Mouse (Mus musculus) induced T-regulatory cell, adult 2 months (primary cell): ENCODE data around the gene Idh2.
A peak's percentile ranks its signal among the peaks of the same experiment; 100 is the strongest.

Experiments used
- DNase-seq: peaks from one replicate; pipeline ENCODE4 v3.0.0-alpha.2; 2012; ENCODE audit warnings: low read depth

Idh2 gene

DNA sequence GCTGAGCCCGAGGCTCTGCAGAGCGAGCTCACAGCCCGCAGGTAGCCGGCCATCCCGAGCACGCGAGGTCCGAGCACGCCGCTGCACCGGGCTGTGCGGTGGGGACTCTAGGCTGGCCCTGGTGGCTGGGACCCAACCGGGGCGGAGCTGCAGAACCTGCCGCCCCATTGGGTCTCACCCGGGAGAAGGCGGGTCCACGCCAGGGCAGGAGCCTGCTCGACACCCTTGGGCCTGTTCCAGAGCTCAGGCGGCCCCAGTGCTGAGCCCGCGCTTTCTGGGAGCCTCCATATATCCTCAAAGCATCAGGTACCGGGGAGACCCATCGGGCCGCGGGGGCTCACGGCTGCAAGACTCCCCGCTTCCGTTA is at the start of gene Idh2:
TSS of gene Idh2 (minus strand) at position 169 of the 367 bp plus-strand sequence.
- peak; percentile 87 for DNase-seq

DNA sequence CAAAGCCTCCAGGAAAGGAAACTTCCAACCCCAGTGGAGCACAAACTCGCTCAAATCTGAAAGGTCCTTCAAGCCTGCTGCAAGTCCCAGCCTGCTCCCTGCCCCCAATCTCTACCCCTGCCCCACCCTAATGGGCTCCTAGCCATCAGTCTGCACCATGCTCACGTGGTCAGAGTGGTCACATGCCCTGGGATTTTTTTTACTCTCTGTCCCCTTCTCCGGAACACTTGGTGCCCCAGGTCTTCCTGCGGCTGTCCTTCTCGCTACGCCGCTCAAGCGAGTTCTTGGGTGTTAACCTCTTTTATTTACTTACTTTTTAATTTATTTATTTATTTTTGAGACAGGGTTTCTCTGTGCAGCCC is 45.7 kb upstream of the Idh2 start:
- DNase-seq = no peak

DNA sequence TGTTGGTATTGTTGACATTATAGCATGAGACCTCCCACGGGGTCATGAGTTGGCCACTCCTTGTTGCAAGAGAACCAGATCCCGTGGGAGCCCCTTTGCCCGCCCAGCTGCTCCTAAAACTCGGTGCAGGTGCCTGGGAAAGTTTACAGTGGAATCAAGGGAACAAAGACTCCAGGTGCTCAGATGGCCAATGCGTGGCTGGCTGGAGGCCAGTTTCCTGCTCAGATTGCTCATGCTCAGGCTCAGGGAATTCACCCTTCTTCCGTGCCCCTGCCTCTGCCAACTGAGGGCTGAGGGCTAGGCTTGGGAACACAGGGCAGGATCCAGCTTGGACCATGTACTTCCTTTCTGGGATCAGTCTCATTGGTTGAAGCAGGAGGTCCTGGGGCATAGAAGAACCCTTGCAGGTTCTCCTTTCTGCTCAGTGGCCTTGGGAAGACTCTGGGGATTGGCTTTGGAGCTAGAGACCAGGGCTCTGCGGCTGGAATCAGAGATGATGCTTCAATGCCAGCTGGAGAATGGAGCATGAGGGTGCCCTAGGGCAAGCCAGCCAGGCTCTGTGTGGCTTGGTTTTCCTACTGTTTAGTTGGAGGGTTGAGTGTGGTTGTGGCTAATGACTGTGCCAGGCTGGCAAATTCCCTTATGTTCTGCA is 45.2 kb upstream of the Idh2 start:
- DNase-seq = no peak

DNA sequence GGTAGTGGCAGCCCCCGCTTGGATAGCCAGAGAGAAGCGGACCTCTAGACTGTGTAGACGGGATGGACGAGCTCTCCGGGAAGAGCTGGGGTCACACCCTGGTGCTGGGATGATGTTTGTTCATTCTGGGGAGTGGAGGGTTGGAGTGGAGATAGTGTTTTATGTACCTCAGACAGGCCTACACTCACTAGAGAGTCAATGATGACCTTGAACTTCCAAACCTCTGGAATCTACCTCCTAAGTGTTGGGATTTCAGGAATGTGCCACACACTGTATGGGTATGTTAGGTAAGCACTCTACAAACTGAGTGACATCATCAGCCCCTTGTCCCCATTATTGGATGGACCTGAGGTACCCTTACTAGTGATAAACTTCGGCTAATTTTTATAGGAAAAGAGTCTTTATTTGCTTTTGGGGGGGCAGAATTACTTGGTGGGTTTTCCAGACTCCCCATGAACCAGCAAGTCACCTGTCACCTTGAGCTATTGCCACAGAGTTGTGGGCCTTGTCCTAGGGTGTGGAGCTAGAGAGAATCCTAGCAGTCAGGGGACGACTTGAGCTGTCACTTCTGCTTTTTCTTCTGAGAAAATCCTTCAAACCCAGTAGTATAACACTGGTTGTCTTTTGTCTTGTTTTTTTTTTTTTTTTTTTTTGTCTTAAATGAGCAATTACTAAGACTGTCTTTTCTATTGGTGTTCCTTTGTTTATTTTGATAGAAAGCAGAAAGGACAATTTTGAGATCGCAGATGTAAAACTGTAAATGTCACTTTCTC is 43.5 kb upstream of the Idh2 start:
- DNase-seq = no peak

DNA sequence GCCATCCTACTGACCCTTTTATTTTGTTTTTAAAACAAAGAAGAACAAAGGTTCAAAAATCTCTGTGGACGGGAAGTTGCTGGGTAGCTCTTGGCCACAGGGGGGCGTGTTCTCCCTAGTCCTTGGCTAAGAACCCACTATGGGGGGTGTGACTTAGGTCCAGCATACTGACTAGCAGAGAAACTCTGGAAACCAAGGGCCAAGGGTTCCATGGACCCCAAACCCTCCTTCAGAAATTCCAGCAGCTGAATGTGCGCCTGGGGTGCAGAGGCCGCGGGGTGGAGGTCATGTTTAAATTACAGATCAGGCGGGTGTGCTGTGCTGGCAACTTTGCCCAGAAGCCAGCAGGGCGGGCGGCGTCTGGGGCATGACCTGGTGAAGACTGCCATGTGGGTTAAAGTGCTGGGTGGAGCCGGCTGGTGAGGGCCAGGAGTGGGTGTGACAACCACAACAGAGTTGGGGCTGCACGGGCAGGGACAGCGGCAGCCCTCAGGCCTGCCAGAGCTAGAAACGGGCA is 41.6 kb upstream of the Idh2 start:
- peak; percentile 83 for DNase-seq

- DNase-seq = no peak
These were observed 39.5 kb upstream of the Idh2 start for GRCm38 (mm10) chr7:80154689-80155088.

GRCm38 (mm10) chr7:80152756-80153155 is 37.6 kb upstream of the Idh2 start:
- DNase-seq = no peak

DNA sequence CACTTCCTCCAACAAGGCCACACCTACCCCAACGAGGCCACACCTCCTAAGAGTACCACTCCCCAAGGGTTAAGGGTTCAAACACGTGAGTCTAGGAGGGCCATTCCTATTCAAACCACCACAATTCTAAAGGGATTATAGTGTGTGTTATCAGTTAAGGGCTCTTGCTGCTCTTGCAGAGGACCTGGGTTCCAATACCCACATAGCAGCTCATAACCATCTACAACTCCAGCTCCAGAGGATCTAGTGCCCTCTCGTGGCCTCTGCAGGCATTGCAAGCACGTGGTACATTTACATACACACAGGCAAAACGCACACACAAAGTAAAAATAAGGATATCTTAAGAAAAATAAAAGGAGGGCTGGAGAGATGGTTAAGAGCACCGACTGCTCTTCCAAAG is 37.0 kb upstream of the Idh2 start:
- peak; percentile 68 for DNase-seq

DNA sequence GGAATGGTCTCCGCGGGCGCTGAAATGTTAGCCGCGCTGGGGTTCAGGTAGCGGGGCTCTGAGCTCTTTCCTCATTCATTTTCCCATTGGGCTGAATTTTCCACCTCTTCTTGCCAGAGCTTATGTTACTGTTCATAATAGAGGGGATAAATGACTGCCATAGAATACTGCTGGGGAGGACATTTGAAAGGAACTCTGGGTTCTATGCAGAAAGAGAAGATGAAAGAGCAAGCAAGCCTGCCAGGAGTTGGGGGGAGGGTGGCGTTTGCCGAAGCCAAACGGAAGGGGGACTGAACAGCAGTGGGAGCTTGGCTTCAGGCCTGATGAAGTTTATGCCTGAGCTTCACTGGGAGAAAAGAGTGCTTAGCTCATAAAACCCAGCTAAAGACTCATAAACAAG is 34.2 kb upstream of the Idh2 start:
- no peak for DNase-seq

GRCm38 (mm10) chr7:80146077-80146476 is 30.9 kb upstream of the Idh2 start:
- peak; percentile 72 for DNase-seq

- DNase-seq = no peak
These were observed 29.5 kb upstream of the Idh2 start for GRCm38 (mm10) chr7:80144695-80145094.

DNA sequence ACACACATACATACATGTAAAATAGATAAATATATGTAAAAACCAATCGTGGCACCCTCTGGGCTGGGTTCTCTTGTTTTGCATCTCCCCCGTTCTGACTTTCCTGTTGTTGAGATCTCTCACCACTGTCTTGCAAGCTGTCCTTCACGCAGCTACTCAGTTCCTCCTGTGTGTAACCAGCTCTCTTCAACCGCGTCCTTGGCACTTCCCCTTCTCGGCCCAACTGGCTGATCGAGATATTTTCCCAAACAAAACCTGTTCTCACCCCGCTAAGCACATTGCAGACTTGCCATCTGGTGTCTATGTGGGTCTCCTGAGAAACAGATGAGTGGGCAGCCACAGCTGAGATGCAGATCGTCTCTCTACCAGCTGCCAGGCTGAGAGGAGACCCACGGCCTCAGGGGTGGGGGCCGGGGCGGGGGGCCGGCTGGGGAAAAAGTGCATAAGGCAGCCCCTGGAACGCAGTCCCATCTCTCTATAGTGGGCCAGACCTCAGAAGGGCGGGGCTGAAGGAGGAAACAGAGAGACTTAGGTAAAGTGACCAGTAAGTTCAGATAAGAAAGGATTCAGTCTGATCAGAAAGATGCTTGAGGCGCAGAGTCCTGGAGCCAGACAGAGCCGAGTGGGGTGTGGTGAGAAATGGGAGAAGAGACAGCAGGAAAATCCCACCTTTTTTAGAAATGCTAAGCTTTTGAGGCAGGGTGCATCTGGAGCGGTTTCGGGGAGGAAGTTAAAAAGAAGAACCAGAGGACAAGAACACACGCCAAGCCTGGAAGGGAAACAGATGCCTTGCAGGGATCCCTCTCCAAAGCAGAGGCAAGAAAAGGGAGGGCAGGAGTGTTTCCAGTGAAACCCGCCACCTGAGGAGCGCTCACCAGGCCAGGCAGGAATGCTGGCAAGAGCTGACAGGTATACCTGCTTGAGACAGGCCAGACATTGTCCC is 28.4 kb upstream of the Idh2 start:
- peak; percentile 66 for DNase-seq

- peak; percentile 84 for DNase-seq
These were observed 25.6 kb upstream of the Idh2 start for GRCm38 (mm10) chr7:80140815-80141214.

DNA sequence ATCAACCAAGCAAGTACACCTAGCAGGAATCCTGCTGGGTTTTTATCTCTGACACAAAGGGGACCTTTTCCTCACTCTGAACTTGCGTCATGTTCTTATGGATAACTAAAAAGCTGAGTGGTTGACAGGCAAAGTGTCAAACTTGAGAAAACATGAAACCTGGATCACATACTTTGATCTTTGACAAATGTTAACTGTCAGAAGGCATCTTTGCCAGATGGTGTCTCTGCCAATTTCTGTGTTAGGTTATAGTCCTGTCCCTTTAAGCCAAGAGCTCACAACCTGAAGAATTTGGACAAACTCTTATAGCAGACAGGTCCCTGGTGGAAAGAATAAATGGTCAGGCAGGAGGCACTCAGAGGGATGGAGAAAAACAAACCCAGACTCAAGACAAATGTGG is 23.2 kb upstream of the Idh2 start:
- DNase-seq = no peak

- no peak for DNase-seq
These were observed 20.0 kb upstream of the Idh2 start for GRCm38 (mm10) chr7:80135173-80135532.

DNA sequence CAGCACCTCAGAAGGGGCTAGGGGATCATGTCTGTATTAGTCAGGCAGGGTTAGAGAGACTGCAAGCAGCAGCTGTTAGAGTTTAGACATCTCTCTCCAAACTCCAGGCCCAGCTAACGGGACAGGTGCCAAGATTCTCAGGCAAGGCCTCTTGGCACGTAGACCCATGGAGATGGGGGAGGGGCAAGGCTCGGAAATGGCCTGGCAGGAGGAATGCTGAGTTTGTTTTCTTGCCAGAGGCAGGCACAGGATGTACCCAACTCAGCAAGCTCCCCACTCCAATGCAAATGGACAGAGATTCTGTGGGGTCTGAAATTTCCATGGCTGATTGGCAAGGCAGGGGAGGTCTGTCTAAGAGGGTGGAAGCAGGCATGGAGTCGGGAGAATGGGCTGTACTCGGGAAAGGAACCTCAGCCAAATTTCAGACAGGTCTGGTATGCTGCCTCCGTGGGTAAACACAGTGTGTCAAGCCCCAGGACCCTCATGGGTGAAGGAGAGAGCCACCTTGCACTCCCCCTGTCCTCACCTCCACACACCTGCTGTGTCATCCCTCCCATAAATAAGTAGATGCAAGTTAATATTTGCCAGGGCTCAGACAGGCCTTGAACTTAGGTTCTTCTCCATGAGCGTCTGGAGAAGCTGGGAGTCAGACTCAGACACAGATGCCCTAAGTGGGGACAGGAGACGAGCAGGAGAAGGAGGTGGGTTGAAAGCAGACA is 19.4 kb upstream of the Idh2 start:
- DNase-seq = no peak

DNA sequence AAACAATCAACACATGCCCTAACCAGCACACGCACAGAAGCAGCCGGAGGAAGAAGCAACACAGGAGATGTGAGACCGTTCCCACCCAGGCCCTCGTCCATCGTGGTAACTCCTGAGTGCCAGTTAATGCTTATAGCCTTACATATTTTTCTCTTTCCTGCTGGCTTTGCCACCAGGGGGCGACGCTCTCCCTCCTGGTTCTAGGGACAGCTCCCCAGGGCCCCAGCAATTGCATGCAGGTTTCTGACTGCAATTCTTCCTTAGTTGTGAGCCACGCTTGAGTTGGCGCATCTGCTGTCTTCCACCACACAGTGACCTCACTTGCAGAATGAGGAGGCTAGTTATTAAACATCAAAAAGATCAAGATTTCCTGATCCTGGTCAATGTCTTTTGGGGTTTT is 17.3 kb upstream of the Idh2 start:
- peak; percentile 87 for DNase-seq

GRCm38 (mm10) chr7:80131315-80131714 is 16.1 kb upstream of the Idh2 start:
- peak; percentile 44 for DNase-seq

DNA sequence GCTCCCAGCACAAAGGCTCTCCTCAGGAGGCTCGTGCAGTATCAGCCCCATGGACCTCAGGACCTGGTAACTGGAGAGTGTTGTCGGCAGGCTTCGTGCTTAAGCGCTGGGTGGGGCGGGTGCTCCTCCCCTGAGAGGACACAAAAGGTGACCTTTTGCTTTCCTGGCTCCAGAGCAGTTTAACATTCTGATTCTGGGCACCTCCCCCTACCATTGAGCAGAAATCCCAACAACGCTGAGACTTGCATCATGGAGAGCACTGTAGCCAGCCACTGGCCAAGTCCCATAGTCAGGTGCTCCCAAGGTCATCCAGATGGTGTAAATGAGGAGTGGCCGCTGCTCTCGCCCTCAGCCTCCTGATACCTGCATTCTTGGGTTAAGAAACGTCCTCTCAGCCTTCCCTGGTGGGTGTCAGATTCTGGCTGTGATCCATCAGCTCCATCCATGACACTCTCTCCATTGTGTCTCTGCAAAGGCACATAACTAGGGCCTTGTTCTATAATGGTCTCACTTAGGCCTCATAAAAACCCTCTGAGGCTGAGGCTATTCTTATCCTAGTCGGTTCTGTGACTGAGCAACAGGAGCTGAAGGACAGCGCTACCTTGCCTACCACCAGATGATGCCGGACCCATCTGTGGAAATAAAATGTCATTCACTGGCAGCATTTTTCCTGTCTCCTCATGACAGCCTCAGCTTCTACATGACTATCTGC is 15.3 kb upstream of the Idh2 start:
- no peak for DNase-seq

- no peak for DNase-seq
These were observed 14.1 kb upstream of the Idh2 start for GRCm38 (mm10) chr7:80129278-80129677.

DNA sequence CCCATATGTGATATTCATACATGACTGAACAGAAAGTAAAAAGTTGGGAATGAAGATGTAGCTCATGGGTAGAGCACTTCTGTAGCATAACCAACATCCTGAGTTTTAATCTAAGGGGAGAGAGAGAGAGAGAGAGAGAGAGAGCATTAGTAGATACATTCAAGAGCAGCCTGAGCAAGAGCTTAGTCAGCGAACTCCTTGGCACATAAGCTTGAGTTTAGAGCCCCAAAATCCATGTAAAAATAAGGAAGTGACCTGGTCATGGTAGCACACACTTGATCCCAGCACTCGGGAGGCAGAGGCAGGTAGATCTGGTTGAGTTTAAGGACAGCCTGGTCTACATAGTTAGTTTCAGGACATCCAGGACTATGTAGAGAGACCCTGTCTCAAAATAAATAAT is 8.5 kb upstream of the Idh2 start:
- DNase-seq = no peak
